In genomic region chr4:46485696-46486417, GRCm38 (mm10) we compare ENCODE assay signal across 7 mouse cellular contexts. TPM values are rescaled to one million over a fixed set of nuclear protein-coding genes. Genes with fewer than 3 reads are reported as not detected.
DNase-seq lines count a peak whose midpoint lies in the region; ATAC-seq and TF ChIP-seq lines count a peak whose summit lies in the region.

No protein-coding gene starts in this region.

- H3K36me3 ChIP-seq in CH12.LX (replicated peaks in 1 of 2; ENCODE audit: control insufficient read depth in 1 of 2, insufficient read depth in 1 of 2, low read length in 1 of 2): no peaks in the 10 kb centered on the region
- H3K36me3 ChIP-seq in kidney, embryonic 16.5 days (ENCODE audit: insufficient read depth, low read length): no peaks in the 10 kb centered on the region
- H3K36me3 ChIP-seq in lung, embryonic 16.5 days (ENCODE audit: control insufficient read depth, insufficient read depth, low read length): no peaks in the 10 kb centered on the region
- no peaks in the 10 kb centered on the region for H3K36me3 ChIP-seq in hindbrain, embryonic 10.5 days

- no peak for TF ChIP-seq CTCF in CH12.LX (conservative IDR thresholded peaks at IDR 0.05 in 1 of 2, IDR thresholded peaks at IDR 0.05 in 1 of 2; ENCODE audit: low read depth in 2 of 2, low read length in 2 of 2)

- H3K9ac ChIP-seq in CH12.LX (ENCODE audit: insufficient read depth, low read depth): peak overlapping the region; percentile 19
- no peak overlapping the region for H3K9ac ChIP-seq in kidney, embryonic 16.5 days (replicated peaks; ENCODE audit: low read length)
- peak overlapping the region; percentile 22; the same call in 1 of the 2 replicates for H3K9ac ChIP-seq in lung, embryonic 16.5 days (ENCODE audit: low read length)

- no peak overlapping the region for H3K4me3 ChIP-seq in CH12.LX (replicated peaks in 1 of 3; ENCODE audit: low read depth in 2 of 3, low read length in 2 of 3, poor library complexity in 1 of 3)
- no peak overlapping the region for H3K4me3 ChIP-seq in kidney, embryonic 16.5 days (ENCODE audit: low read length)
- no peak overlapping the region for H3K4me3 ChIP-seq in lung, embryonic 16.5 days (ENCODE audit: low read length)
- H3K4me3 ChIP-seq in hindbrain, embryonic 10.5 days: no peak overlapping the region

- DNase-seq in CH12.LX (ENCODE audit: extremely low read depth): peak; percentile 87
- DNase-seq in adrenal gland, postnatal 10 days: peak; percentile 80
- DNase-seq in heart, adult 11 months: peak; percentile 99
- peak; percentile 71 to 90 for DNase-seq in spleen, postnatal 10 days (ENCODE audit: low spot score in 2 of 2)
- no peak for DNase-seq in hindbrain, embryonic 10.5 days (ENCODE audit: low spot score)

- H3K79me2 ChIP-seq in CH12.LX (replicated peaks; ENCODE audit: control insufficient read depth, extremely low read depth, insufficient read depth, poor library complexity, severe bottlenecking): peaks cover 16% of the 10 kb centered on the region

- TF ChIP-seq RAD21 in CH12.LX (IDR thresholded peaks at IDR 0.05; ENCODE audit: low read depth, low read length): no peak

- peaks cover 10 to 39% of the 10 kb centered on the region in 2 experiments; a peak in 3 of 4 replicates for H3K4me1 ChIP-seq in CH12.LX (ENCODE audit: control insufficient read depth in 1 of 2, insufficient read depth in 2 of 2)
- H3K4me1 ChIP-seq in kidney, embryonic 16.5 days (ENCODE audit: insufficient read depth, low read length): peaks cover 18% of the 10 kb centered on the region
- peaks cover 21% of the 10 kb centered on the region for H3K4me1 ChIP-seq in lung, embryonic 16.5 days (replicated peaks; ENCODE audit: control insufficient read depth, insufficient read depth, low read length)
- peaks cover 15% of the 10 kb centered on the region for H3K4me1 ChIP-seq in hindbrain, embryonic 10.5 days (replicated peaks)

- peak overlapping the region; percentile 45; the same call in 1 of the 2 replicates for H3K4me2 ChIP-seq in CH12.LX (ENCODE audit: insufficient read depth, low read depth, poor library complexity, severe bottlenecking)
- H3K4me2 ChIP-seq in kidney, embryonic 16.5 days (replicated peaks; ENCODE audit: low read depth, low read length): peak overlapping the region; percentile 21; the same call in 1 of the 2 replicates
- H3K4me2 ChIP-seq in lung, embryonic 16.5 days (ENCODE audit: low read depth, low read length): 0 out of 2 replicates have a peak overlapping the region, but pooled peaks have one; percentile 7

- dilution Hi-C loops in CH12.LX (cut with MboI; ENCODE audit: extremely low pct_ligation_motif_present, extremely low pct_unique_long_range_greater_than_20kb, low sequenced_read_pairs): no loop called here

- no peaks in the 10 kb centered on the region for H3K27me3 ChIP-seq in CH12.LX (replicated peaks)
- no peaks in the 10 kb centered on the region for H3K27me3 ChIP-seq in kidney, embryonic 16.5 days (ENCODE audit: insufficient read depth, low read length)
- no peaks in the 10 kb centered on the region for H3K27me3 ChIP-seq in lung, embryonic 16.5 days (ENCODE audit: control insufficient read depth, insufficient read depth, low read depth, low read length)
- H3K27me3 ChIP-seq in hindbrain, embryonic 10.5 days (ENCODE audit: insufficient read depth, poor library complexity, severe bottlenecking): no peaks in the 10 kb centered on the region

- no peak for ATAC-seq in kidney, embryonic 16.5 days (ENCODE audit: low FRiP score, low TSS enrichment)
- 0 out of 2 replicates have a peak, but pooled peaks have one; percentile 23 for ATAC-seq in lung, embryonic 16.5 days (ENCODE audit: low read depth)

- H3K9me3 ChIP-seq in CH12.LX (replicated peaks; ENCODE audit: low read length): no peaks in the 10 kb centered on the region
- no peaks in the 10 kb centered on the region for H3K9me3 ChIP-seq in kidney, embryonic 16.5 days (ENCODE audit: low read length)
- no peaks in the 10 kb centered on the region for H3K9me3 ChIP-seq in lung, embryonic 16.5 days (ENCODE audit: control insufficient read depth, low read length)
- no peaks in the 10 kb centered on the region for H3K9me3 ChIP-seq in hindbrain, embryonic 10.5 days

- peak; percentile 75 for TF ChIP-seq POLR2A in CH12.LX (IDR thresholded peaks at IDR 0.05; ENCODE audit: low read depth, low read length)

- no peak for TF ChIP-seq EP300 in CH12.LX (IDR thresholded peaks at IDR 0.05; ENCODE audit: low read length)

- WGBS in kidney, embryonic 16.5 days: 23% methylated on average over 14 of the region's 14 CpGs
- 29% methylated on average over 14 of the region's 14 CpGs for WGBS in lung, embryonic 16.5 days
- WGBS in hindbrain, embryonic 10.5 days: 56% methylated on average over 14 of the region's 14 CpGs

- H3K27ac ChIP-seq in CH12.LX (ENCODE audit: insufficient read depth, low read depth): peak overlapping the region; percentile 55
- peak overlapping the region; percentile 23 for H3K27ac ChIP-seq in kidney, embryonic 16.5 days (ENCODE audit: low read length)
- H3K27ac ChIP-seq in lung, embryonic 16.5 days (ENCODE audit: low read length): peak overlapping the region; percentile 37; the same call in 1 of the 2 replicates
- no peak overlapping the region for H3K27ac ChIP-seq in hindbrain, embryonic 10.5 days

- in situ Hi-C loops in CH12.LX (cut with MboI; ENCODE audit: low pct_ligation_motif_present, low pct_unique_long_range_greater_than_20kb, low sequenced_read_pairs): loop anchor here (5.0 to 25.0 kb wide), 2 partner anchors 104 to 274 kb away; no protein-coding TSS in a partner anchor

TF ChIP-seq in CH12.LX, 34 proteins besides CTCF, POLR2A, EP300 and RAD21:
- TF ChIP-seq TBP (conservative IDR thresholded peaks at IDR 0.05; ENCODE audit: low read depth, low read length) (peak; percentile 54; the same call in 1 of the 2 replicates), ZMIZ1 (IDR thresholded peaks at IDR 0.05; ENCODE audit: low read depth, low read length) (no peak), MAZ (IDR thresholded peaks at IDR 0.05; ENCODE audit: low read depth, low read length) (no peak), MAX (IDR thresholded peaks at IDR 0.05; ENCODE audit: low read length) (no peak), ETS1 (conservative IDR thresholded peaks at IDR 0.05; ENCODE audit: low read depth, low read length) (peak; percentile 37; the same call in 1 of the 2 replicates), ELF1 (IDR thresholded peaks at IDR 0.05; ENCODE audit: low read depth, low read length) (peak; percentile 98), NRF1 (IDR thresholded peaks at IDR 0.05; ENCODE audit: low read depth, low read length) (peak; percentile 92), HCFC1 (IDR thresholded peaks at IDR 0.05; ENCODE audit: low read depth, low read length) (peak; percentile 63), TCF12 (IDR thresholded peaks at IDR 0.05; ENCODE audit: low read depth, low read length) (peak; percentile 57; the same call in 1 of the 2 replicates), NELFE (IDR thresholded peaks at IDR 0.05; ENCODE audit: low read depth, low read length) (peak; percentile 61), CHD2 (IDR thresholded peaks at IDR 0.05; ENCODE audit: low read length) (peak; percentile 43; the same call in 1 of the 2 replicates), MYC (IDR thresholded peaks at IDR 0.05; ENCODE audit: low read depth, low read length) (peak; percentile 70), SIN3A (IDR thresholded peaks at IDR 0.05; ENCODE audit: low read length) (no peak), ZC3H11A (IDR thresholded peaks at IDR 0.05; ENCODE audit: low read depth, low read length) (no peak)

RNA-seq across cellular contexts. Expression of gene Nans, which starts 3.2 kb away (rescaled TPM):
- total RNA-seq in CH12.LX (2012; rRNA removed): 103 and 119 TPM in 2 replicates
- 140 and 150 TPM in 2 replicates for total RNA-seq in CH12.LX (2014; rRNA removed)
- 127 and 173 TPM in 2 replicates for polyA plus RNA-seq in CH12.LX (2012; ENCODE audit: insufficient read length, low read depth)
- 10 to 100 TPM; 38.3 to 41.0 TPM for total RNA-seq in adrenal gland, postnatal 10 days (2021)
- 75.7 and 78.5 TPM in 2 replicates for polyA plus RNA-seq in kidney, embryonic 16.5 days (2015; fragmentation: Nextera tagmentation; extraction: Ambion mirVana)
- 75.8 and 77.0 TPM in 2 replicates for polyA plus RNA-seq in lung, embryonic 16.5 days (2015; fragmentation: Nextera tagmentation; extraction: Ambion mirVana)
- 79.1 and 80.5 TPM in 2 replicates for polyA plus RNA-seq in hindbrain, embryonic 10.5 days (2016; fragmentation: Nextera tagmentation; extraction: Ambion mirVana)

RNA-seq across cellular contexts. Expression of gene Anp32b, which starts 35.2 kb away (rescaled TPM):
- total RNA-seq in CH12.LX (2012; rRNA removed) (37.5 and 45.2 TPM in 2 replicates), CH12.LX (2014; rRNA removed) (22.9 and 29.4 TPM in 2 replicates)
- polyA plus RNA-seq in CH12.LX (2012; ENCODE audit: insufficient read length, low read depth): 864 and 1,039 TPM in 2 replicates
- total RNA-seq in adrenal gland, postnatal 10 days (2021): 100 to 1,000 TPM; 136 to 141 TPM
- polyA plus RNA-seq in kidney, embryonic 16.5 days (2015; fragmentation: Nextera tagmentation; extraction: Ambion mirVana): 284 and 308 TPM in 2 replicates
- 213 and 244 TPM in 2 replicates for polyA plus RNA-seq in lung, embryonic 16.5 days (2015; fragmentation: Nextera tagmentation; extraction: Ambion mirVana)
- polyA plus RNA-seq in hindbrain, embryonic 10.5 days (2016; fragmentation: Nextera tagmentation; extraction: Ambion mirVana): 250 and 377 TPM in 2 replicates

RNA-seq across cellular contexts. Expression of gene Trim14, which starts 50.1 kb away (rescaled TPM):
- total RNA-seq in CH12.LX (2012; rRNA removed) (24.4 and 26.5 TPM in 2 replicates), CH12.LX (2014; rRNA removed) (11.6 and 13.8 TPM in 2 replicates)
- polyA plus RNA-seq in CH12.LX (2012; ENCODE audit: insufficient read length, low read depth): 26.0 and 35.4 TPM in 2 replicates
- 1 to 10 TPM; 5.1 to 8.7 TPM for total RNA-seq in adrenal gland, postnatal 10 days (2021)
- 2.1 and 2.9 TPM in 2 replicates for polyA plus RNA-seq in kidney, embryonic 16.5 days (2015; fragmentation: Nextera tagmentation; extraction: Ambion mirVana)
- 3.4 and 4.2 TPM in 2 replicates for polyA plus RNA-seq in lung, embryonic 16.5 days (2015; fragmentation: Nextera tagmentation; extraction: Ambion mirVana)
- polyA plus RNA-seq in hindbrain, embryonic 10.5 days (2016; fragmentation: Nextera tagmentation; extraction: Ambion mirVana): 0.94 and 1.2 TPM in 2 replicates
